Mouse (Mus musculus) limb, embryonic 12.5 days (tissue): ENCODE results near the gene Get4. TPM values are rescaled to one million over a fixed set of nuclear protein-coding genes. Genes with fewer than 3 reads are reported as not detected.
A peak's percentile ranks its signal among the peaks of the same experiment; 100 is the strongest.

Experiments
- ATAC-seq: fragments of 200-750 bp; cut with Nextera tagmentation; 2 replicates; pipeline ENCODE4 v1.8.0; 2017; ENCODE audit warnings: low read depth, moderate TSS enrichment; ENCODE audit not compliant: insufficient number of reproducible peaks, insufficient read depth, low FRiP score, low TSS enrichment
- H3K27ac ChIP-seq: fragments of 300-500 bp; sonication (generic); 2 replicates; pipeline ENCODE4 v1.5.1; 2016; ENCODE audit warnings: mild to moderate bottlenecking, moderate library complexity
- H3K27me3 ChIP-seq: fragments of 300-500 bp; sonication (generic); 2 replicates; pipeline ENCODE4 v1.6.1; 2016; ENCODE audit warnings: mild to moderate bottlenecking, moderate library complexity
- H3K36me3 ChIP-seq: fragments of 300-500 bp; sonication (generic); 2 replicates; pipeline ENCODE4 v1.6.1; 2016; ENCODE audit warnings: mild to moderate bottlenecking, moderate library complexity
- H3K4me1 ChIP-seq: fragments of 300-500 bp; sonication (generic); replicated peaks from 2 replicates; pipeline ENCODE4 v1.6.1; 2016
- H3K4me2 ChIP-seq: fragments of 300-500 bp; sonication (generic); 2 replicates; pipeline ENCODE4 v1.6.1; 2016; ENCODE audit warnings: mild to moderate bottlenecking, moderate library complexity
- H3K4me3 ChIP-seq: fragments of 300-500 bp; sonication (generic); replicated peaks from 2 replicates; pipeline ENCODE4 v1.5.1; 2016; ENCODE audit warnings: mild to moderate bottlenecking
- H3K9ac ChIP-seq: fragments of 300-500 bp; sonication (generic); replicated peaks from 2 replicates; pipeline ENCODE4 v1.6.1; 2016; ENCODE audit warnings: mild to moderate bottlenecking, moderate library complexity
- H3K9me3 ChIP-seq: fragments of 300-500 bp; sonication (generic); 2 replicates; pipeline ENCODE4 v1.6.1; 2016; ENCODE audit warnings: mild to moderate bottlenecking, moderate library complexity
- WGBS: fragments of 180-500 bp; shearing (Covaris S2); methylation state at CpG from one replicate; pipeline ENCODE4 v1.1.7; 2016; 5-methylcytosine and 5-hydroxymethylcytosine counted together
- polyA plus RNA-seq: library from polyadenylated mRNA; unstranded; fragments of >200 nt; fragmentation: Nextera tagmentation; extraction: Ambion mirVana; gene quantifications from 2 replicates; pipeline ENCODE4 v1.2.1, GENCODE M21; 2016

Get4 gene
- polyA plus RNA-seq, 1 experiment from 2014 or later = 167 TPM

DNA sequence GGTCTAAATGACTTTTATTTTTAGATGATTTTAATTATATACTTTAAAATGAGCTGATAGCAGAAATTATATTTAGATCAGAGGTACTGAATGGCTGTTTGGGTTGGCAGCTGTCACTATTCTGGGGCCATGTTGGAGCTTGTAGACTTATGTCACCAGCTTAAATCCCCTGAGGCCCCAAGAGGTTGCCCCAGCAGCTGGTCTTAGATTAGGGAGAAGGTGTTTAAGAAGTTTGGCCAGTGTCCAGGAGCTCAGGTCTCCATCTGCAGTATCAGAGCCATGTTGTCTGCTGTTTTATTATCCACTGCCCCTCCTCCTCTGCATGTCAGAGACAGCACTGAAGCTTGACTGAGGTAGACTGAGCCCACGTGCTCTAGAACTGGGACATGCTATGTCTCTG is 8.7 kb upstream of the Get4 start:
- no peak overlapping the region for H3K9ac ChIP-seq
- H3K4me3 ChIP-seq = no peak overlapping the region
- no peak overlapping the region for H3K4me2 ChIP-seq
- no peaks in the 10 kb centered on the region for H3K27me3 ChIP-seq
- H3K9me3 ChIP-seq = no peaks in the 10 kb centered on the region
- WGBS = 86% methylated on average over 1 of the region's 1 CpGs
- H3K27ac ChIP-seq = no peak overlapping the region
- H3K36me3 ChIP-seq = peaks cover 99% of the 10 kb centered on the region
- H3K4me1 ChIP-seq = no peaks in the 10 kb centered on the region
- ATAC-seq = no peak

DNA sequence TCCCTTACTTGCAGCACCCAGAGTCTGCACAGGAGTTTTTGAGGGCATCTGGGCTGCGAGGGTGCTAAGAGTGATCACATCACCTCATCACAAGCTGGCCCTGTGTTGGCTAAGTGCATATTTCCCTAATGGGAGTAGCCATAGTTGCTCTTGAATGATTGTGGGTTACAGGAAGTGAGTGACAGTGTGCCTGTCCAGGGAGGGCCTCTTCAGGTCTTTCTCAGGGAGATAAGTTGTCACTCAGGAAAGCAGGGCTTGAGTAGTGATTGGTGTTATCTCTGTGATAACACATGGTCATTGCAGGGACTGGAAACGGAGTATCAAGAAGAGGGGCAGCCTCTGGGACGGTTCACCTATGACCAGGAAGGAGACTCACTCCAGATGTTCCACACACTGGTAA is 4.4 kb upstream of the Get4 start:
- Histone ChIP-seq H3K4me1 (no peaks in the 10 kb centered on the region), H3K9ac (no peak overlapping the region), H3K4me2 (no peak overlapping the region), H3K27ac (no peak overlapping the region), H3K27me3 (no peaks in the 10 kb centered on the region), H3K4me3 (no peak overlapping the region), H3K9me3 (no peaks in the 10 kb centered on the region), H3K36me3 (peaks cover 78% of the 10 kb centered on the region)
- ATAC-seq = no peak
- 88% methylated on average over 3 of the region's 3 CpGs for WGBS

DNA sequence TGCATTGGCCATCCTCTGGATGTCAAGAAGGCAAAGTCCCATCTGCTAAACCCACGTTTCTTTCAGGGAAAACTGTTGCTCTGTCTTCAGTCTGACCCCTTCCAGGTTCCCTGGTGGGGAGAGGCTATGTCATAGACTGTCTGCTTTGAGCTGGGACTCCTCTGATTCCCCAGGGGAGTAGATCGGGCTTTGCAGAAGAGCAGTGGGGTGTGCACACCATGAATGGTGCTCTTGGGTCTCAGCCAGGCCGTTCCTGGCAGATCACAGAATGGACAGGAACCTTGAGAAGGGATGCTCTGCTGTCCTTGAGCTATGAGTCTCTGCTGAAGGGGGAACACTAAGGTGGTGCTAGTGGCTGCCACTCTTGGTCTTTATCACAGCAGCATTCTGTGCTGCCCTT is 3.3 kb upstream of the Get4 start:
- Histone ChIP-seq H3K36me3 (peaks cover 68% of the 10 kb centered on the region), H3K4me3 (no peak overlapping the region), H3K4me2 (no peak overlapping the region), H3K27me3 (no peaks in the 10 kb centered on the region), H3K27ac (no peak overlapping the region), H3K4me1 (peaks cover 7% of the 10 kb centered on the region), H3K9me3 (no peaks in the 10 kb centered on the region), H3K9ac (no peak overlapping the region)
- WGBS = 88% methylated on average over 3 of the region's 3 CpGs
- no peak for ATAC-seq

DNA sequence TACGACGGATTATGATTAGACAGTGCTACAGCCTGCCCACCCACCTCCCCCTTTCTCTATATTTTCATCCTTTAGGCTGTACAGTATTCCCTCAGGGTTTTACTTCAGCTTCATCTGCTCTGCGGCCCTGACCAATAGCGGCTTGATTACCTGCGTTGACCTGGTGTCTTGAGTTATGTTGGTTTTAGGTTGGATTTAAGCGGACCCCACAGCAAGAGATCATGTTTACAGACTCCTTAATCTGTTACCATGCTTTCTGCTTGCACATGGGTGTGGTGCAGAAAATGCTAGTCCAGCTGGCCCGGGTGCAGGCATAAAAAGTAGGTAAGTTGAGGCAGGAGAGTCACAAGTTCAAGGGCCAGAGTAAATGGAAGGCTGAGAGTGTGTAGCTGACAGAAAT is 845 bp upstream of the Get4 start:
- Histone ChIP-seq H3K9me3 (no peaks in the 10 kb centered on the region), H3K4me1 (peaks cover 19% of the 10 kb centered on the region), H3K4me3 (peak overlapping the region; percentile 78), H3K36me3 (peaks cover 61% of the 10 kb centered on the region), H3K4me2 (peak overlapping the region; percentile 90), H3K27me3 (no peaks in the 10 kb centered on the region), H3K27ac (peak overlapping the region; percentile 91; the same call in 1 of the 2 replicates), H3K9ac (no peak overlapping the region)
- ATAC-seq = no peak
- WGBS = 81% methylated on average over 7 of the region's 7 CpGs

DNA sequence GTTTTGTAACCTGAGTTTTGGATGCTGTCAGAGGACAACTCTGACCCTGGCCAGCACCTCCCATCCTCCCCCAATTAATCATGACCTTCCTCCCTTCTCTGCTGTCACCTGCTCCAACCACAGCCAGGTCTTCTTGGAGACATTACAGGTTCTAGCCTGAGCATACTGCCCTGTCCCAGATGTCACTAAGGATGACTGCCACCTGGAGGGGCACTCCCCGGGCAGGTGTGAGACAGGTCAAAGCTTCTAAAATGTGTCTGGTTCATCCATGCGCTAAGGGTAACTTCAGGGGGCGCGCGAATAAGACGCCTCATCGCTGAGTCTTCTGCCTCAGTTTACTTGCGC is 416 bp upstream of the Get4 start:
- peak overlapping the region; percentile 91 for H3K27ac ChIP-seq
- peaks cover 58% of the 10 kb centered on the region for H3K36me3 ChIP-seq
- H3K9ac ChIP-seq = peak overlapping the region; percentile 72
- WGBS = under 1% methylated on average over 8 of the region's 8 CpGs
- no peaks in the 10 kb centered on the region for H3K27me3 ChIP-seq
- peak; percentile 28 for ATAC-seq
- H3K4me2 ChIP-seq = peak overlapping the region; percentile 90
- peak overlapping the region; percentile 78 for H3K4me3 ChIP-seq
- H3K4me1 ChIP-seq = peaks cover 19% of the 10 kb centered on the region
- no peaks in the 10 kb centered on the region for H3K9me3 ChIP-seq

DNA sequence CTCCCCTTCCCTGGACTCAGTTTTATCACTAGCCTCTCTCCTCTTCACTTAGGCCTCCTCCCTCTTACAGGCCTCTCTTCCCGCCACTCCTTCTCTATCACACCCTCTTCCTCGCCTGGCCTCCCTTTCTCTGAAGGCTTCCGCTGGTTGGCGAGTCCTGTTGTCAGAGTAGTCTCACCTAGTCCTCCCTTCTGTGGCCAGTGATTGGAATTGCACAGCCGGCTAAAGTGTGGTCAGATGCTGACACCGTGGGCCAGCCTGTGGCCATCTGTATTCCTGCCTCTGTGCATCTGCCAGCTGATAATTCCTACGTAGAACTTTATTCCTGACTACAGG is 754 bp downstream of the Get4 start:
- Histone ChIP-seq H3K4me2 (peak overlapping the region; percentile 90), H3K9ac (peak overlapping the region; percentile 86), H3K27ac (peak overlapping the region; percentile 91), H3K27me3 (no peaks in the 10 kb centered on the region), H3K4me3 (peak overlapping the region; percentile 78), H3K36me3 (peaks cover 56% of the 10 kb centered on the region), H3K4me1 (peaks cover 19% of the 10 kb centered on the region), H3K9me3 (no peaks in the 10 kb centered on the region)
- peak; percentile 23 for ATAC-seq
- under 1% methylated on average over 7 of the region's 7 CpGs for WGBS

DNA sequence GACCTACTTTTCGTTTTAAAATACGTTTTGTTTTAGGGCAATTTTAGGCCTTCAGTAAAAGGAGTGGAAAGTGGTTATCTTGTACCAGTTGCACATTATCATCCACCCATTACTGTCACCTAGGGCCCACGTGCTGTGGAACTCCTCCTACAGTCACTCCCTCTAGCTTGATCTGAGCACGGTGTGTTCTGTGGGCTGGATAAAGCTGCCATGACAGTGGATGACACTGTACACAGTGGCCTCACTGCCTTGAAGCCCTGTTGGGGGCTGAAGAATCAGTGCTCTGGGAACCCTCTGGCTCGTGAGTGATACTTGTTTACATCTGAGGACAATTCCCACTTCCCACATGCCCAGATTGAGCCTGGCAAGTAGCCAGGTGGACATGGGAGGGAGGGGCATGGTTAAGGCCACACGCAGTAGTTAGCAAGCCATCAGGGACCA is 1.2 kb downstream of the Get4 start:
- peak overlapping the region; percentile 90 for H3K4me2 ChIP-seq
- H3K9me3 ChIP-seq = no peaks in the 10 kb centered on the region
- peak overlapping the region; percentile 91 for H3K27ac ChIP-seq
- no peaks in the 10 kb centered on the region for H3K27me3 ChIP-seq
- ATAC-seq = no peak
- peaks cover 19% of the 10 kb centered on the region for H3K4me1 ChIP-seq
- peaks cover 54% of the 10 kb centered on the region for H3K36me3 ChIP-seq
- H3K4me3 ChIP-seq = peak overlapping the region; percentile 78
- peak overlapping the region; percentile 86 for H3K9ac ChIP-seq
- 9% methylated on average over 6 of the region's 6 CpGs for WGBS

DNA sequence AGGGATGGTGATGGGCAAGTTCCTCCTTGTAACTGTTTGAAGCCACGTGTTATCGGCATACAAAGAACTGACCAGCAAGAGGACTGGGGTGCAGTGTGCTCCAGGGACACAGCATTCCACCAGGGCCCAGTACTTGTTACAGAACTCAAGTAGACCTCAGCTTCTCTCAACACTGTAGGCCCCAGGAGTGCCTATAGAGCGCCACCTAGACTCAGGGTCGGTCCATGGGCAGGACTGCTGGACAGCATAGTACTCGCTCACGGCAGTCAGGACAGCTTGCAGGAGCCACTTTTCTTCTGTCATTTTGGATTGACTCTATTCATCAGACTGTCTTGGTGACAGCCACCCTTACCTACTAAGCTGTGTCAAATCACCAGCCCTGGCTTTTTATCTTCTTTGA is 2.8 kb downstream of the Get4 start:
- Histone ChIP-seq H3K4me1 (peaks cover 19% of the 10 kb centered on the region), H3K36me3 (peaks cover 55% of the 10 kb centered on the region), H3K9me3 (no peaks in the 10 kb centered on the region), H3K27me3 (no peaks in the 10 kb centered on the region), H3K27ac (no peak overlapping the region), H3K4me2 (no peak overlapping the region), H3K4me3 (no peak overlapping the region), H3K9ac (no peak overlapping the region)
- 88% methylated on average over 6 of the region's 6 CpGs for WGBS
- no peak for ATAC-seq

DNA sequence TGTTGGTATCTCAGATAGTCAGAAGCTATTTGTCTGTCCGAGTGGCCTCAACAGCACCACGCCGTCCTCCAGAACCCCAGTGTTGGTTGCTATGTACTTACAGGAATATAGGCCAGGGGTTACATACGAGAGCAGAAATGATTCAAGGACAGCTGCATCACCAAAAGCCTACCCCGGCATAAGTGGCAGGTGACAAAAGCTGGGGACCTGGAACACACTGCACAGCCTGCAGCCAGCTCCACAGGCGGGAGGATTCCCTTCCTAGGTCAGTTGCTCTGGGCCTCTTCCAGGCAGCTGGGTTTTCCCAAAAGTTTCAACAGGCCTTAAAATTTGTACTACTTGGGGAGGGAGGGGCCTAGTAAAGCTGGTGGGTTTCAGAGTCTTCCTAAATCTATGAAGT is 3.7 kb downstream of the Get4 start:
- ATAC-seq = no peak
- 90% methylated on average over 6 of the region's 6 CpGs for WGBS
- H3K27me3 ChIP-seq = no peaks in the 10 kb centered on the region
- H3K4me1 ChIP-seq = peaks cover 19% of the 10 kb centered on the region
- no peak overlapping the region for H3K4me3 ChIP-seq
- no peak overlapping the region for H3K4me2 ChIP-seq
- H3K36me3 ChIP-seq = peaks cover 55% of the 10 kb centered on the region
- H3K27ac ChIP-seq = no peak overlapping the region
- no peaks in the 10 kb centered on the region for H3K9me3 ChIP-seq
- H3K9ac ChIP-seq = no peak overlapping the region

DNA sequence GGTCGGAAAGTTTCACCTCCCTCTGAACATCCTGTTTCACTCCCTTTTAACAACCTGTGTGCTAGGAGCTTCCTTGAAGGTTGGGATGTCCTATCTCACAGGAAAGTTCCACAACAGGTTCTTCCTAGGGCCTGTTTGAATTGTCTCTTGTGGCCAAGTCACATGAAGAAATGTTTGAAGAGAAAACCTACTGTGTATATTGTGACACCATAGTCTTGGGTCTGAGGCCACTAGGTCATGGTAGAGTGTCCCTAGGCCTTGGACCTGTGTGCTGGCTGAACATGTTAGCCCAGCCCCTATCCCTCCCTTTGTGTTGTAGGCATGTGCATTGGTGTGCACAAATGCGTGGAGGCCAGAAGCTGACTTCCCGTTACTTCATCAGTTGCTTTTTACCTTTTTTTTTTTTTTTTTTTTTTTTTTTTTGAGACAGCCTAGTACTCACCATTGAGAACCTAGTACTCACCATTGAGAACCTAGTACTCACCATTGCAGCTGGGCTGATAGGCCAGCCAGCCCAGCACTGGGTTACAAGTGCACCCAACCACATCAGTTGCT is 4.2 kb downstream of the Get4 start:
- Histone ChIP-seq H3K9me3 (no peaks in the 10 kb centered on the region), H3K4me1 (peaks cover 19% of the 10 kb centered on the region), H3K4me3 (no peak overlapping the region), H3K36me3 (peaks cover 60% of the 10 kb centered on the region), H3K27me3 (no peaks in the 10 kb centered on the region), H3K4me2 (no peak overlapping the region), H3K9ac (no peak overlapping the region), H3K27ac (no peak overlapping the region)
- WGBS = 87% methylated on average over 3 of the region's 3 CpGs
- no peak for ATAC-seq

DNA sequence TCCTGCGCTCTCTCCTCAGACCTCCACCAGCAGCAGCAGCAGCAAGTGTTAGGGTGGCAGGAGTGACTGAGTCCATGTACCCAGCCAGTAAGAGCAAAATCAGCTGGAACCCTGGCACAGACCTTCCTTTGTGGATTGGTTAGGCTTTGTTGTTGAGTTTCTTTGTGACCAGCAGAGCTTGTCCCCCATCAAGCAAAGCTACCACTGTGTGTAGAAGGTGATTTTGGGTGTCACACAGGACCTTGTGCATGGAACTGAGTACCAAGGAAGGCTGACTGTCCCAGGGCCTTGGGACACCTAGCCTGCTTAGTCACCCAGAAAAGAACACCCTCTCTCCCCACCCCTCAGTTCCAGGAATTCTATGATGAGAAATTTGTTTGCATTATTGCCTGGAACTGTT is 5.1 kb downstream of the Get4 start:
- H3K27me3 ChIP-seq = no peaks in the 10 kb centered on the region
- no peak overlapping the region for H3K4me3 ChIP-seq
- H3K36me3 ChIP-seq = peaks cover 70% of the 10 kb centered on the region
- ATAC-seq = no peak
- H3K9ac ChIP-seq = no peak overlapping the region
- H3K4me2 ChIP-seq = no peak overlapping the region
- 93% methylated on average over 1 of the region's 1 CpGs for WGBS
- no peaks in the 10 kb centered on the region for H3K9me3 ChIP-seq
- no peak overlapping the region for H3K27ac ChIP-seq
- H3K4me1 ChIP-seq = peaks cover 19% of the 10 kb centered on the region

DNA sequence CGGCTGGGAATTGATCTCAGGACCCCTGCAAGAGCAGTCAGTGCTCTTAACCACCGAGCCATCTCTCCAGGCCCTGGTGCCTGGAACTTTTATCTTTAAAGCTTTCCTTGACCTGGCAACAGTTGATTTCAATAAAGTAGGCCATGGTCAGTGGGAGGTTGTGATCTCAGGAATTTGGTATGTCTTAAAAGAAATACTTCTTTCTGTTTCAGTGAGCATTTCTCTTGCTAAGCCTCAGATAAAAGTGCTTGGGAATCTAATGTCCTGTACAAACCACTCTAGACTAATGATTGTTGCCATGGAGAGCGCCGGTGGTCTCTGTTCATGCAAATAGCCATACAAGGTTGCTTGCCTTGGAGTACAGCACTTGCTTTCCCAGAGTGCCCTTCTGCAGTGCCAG is 5.7 kb downstream of the Get4 start:
- Histone ChIP-seq H3K36me3 (peaks cover 76% of the 10 kb centered on the region), H3K27me3 (no peaks in the 10 kb centered on the region), H3K4me1 (peaks cover 19% of the 10 kb centered on the region), H3K9me3 (no peaks in the 10 kb centered on the region), H3K4me3 (no peak overlapping the region), H3K4me2 (no peak overlapping the region), H3K27ac (no peak overlapping the region), H3K9ac (no peak overlapping the region)
- ATAC-seq = no peak
- 91% methylated on average over 4 of the region's 4 CpGs for WGBS
